Mouse (Mus musculus): ENCODE data around the gene AC153137.1. TPM values are rescaled to one million over a fixed set of nuclear protein-coding genes. Genes with fewer than 3 reads are reported as not detected.

AC153137.1 gene
- total and polyA plus RNA-seq, 3 experiments: not detected

GRCm38 (mm10) chr1:30948950-30949639 is 28.7 kb downstream of the AC153137.1 start:
- peak overlapping the region; percentile 70 for H3K27ac ChIP-seq (ENCODE audit: insufficient read depth, low read depth)
- H3K36me3 ChIP-seq (replicated peaks in 1 of 2; ENCODE audit: control insufficient read depth in 1 of 2, insufficient read depth in 1 of 2, low read length in 1 of 2): peaks cover 12 to 16% of the 10 kb centered on the region in 2 experiments
- H3K4me3 ChIP-seq (replicated peaks in 1 of 3; ENCODE audit: low read depth in 2 of 3, low read length in 2 of 3, poor library complexity in 1 of 3): peak overlapping the region; percentile 78 to 93 (median 80)
- peak overlapping the region; percentile 35; the same call in 1 of the 2 replicates for H3K4me2 ChIP-seq (ENCODE audit: insufficient read depth, low read depth, poor library complexity, severe bottlenecking)
- peak overlapping the region; percentile 84 for H3K9ac ChIP-seq (ENCODE audit: insufficient read depth, low read depth)
- H3K4me1 ChIP-seq (ENCODE audit: control insufficient read depth in 1 of 2, insufficient read depth in 2 of 2): peaks cover 0 to 11% of the 10 kb centered on the region in 2 experiments; a peak in 2 of 4 replicates
- TF ChIP-seq JUND (conservative IDR thresholded peaks at IDR 0.05; ENCODE audit: low read depth, low read length): no peak
- TF ChIP-seq UBTF (IDR thresholded peaks at IDR 0.05; ENCODE audit: low read depth, low read length): peak; percentile 71
- no peak for TF ChIP-seq KAT2A (IDR thresholded peaks at IDR 0.05; ENCODE audit: insufficient replicate concordance, low read length)
- TF ChIP-seq MXI1 (IDR thresholded peaks at IDR 0.05; ENCODE audit: low read depth, low read length): peak; percentile 27; the same call in 1 of the 2 replicates
- TF ChIP-seq ELF1 (IDR thresholded peaks at IDR 0.05; ENCODE audit: low read depth, low read length): no peak
- no peak for TF ChIP-seq ZKSCAN1 (IDR thresholded peaks at IDR 0.05; ENCODE audit: borderline replicate concordance, low read depth, low read length)
- H3K9me3 ChIP-seq (replicated peaks; ENCODE audit: low read length): no peaks in the 10 kb centered on the region
- no peaks in the 10 kb centered on the region for H3K27me3 ChIP-seq (replicated peaks)
- peaks cover 25% of the 10 kb centered on the region for H3K79me2 ChIP-seq (replicated peaks; ENCODE audit: control insufficient read depth, extremely low read depth, insufficient read depth, poor library complexity, severe bottlenecking)
- dilution Hi-C loops (cut with MboI; ENCODE audit: extremely low pct_ligation_motif_present, extremely low pct_unique_long_range_greater_than_20kb, low sequenced_read_pairs): no loop called here
- DNase-seq (ENCODE audit: extremely low read depth): peak; percentile 24
- in situ Hi-C loops (cut with MboI; ENCODE audit: low pct_ligation_motif_present, low pct_unique_long_range_greater_than_20kb, low sequenced_read_pairs): loop anchor here (25.0 kb wide), 1 partner anchor 213 kb away; no protein-coding TSS in a partner anchor

- in situ Hi-C loops (cut with MboI; ENCODE audit: low pct_ligation_motif_present, low pct_unique_long_range_greater_than_20kb, low sequenced_read_pairs) (loop anchor here (25.0 kb wide), 1 partner anchor 214 kb away; no protein-coding TSS in a partner anchor), dilution Hi-C loops (cut with MboI; ENCODE audit: extremely low pct_ligation_motif_present, extremely low pct_unique_long_range_greater_than_20kb, low sequenced_read_pairs) (no loop called here)
- peak overlapping the region; percentile 84 for H3K9ac ChIP-seq (ENCODE audit: insufficient read depth, low read depth)
- no peaks in the 10 kb centered on the region for H3K9me3 ChIP-seq (replicated peaks; ENCODE audit: low read length)
- peaks cover 19 to 23% of the 10 kb centered on the region in 2 experiments for H3K36me3 ChIP-seq (replicated peaks in 1 of 2; ENCODE audit: control insufficient read depth in 1 of 2, insufficient read depth in 1 of 2, low read length in 1 of 2)
- peak overlapping the region; percentile 70 for H3K27ac ChIP-seq (ENCODE audit: insufficient read depth, low read depth)
- peaks cover 0 to 11% of the 10 kb centered on the region in 2 experiments; a peak in 2 of 4 replicates for H3K4me1 ChIP-seq (ENCODE audit: control insufficient read depth in 1 of 2, insufficient read depth in 2 of 2)
- H3K4me2 ChIP-seq (ENCODE audit: insufficient read depth, low read depth, poor library complexity, severe bottlenecking): peak overlapping the region; percentile 35; the same call in 1 of the 2 replicates
- peak overlapping the region; percentile 78 to 93 (median 80) for H3K4me3 ChIP-seq (replicated peaks in 1 of 3; ENCODE audit: low read depth in 2 of 3, low read length in 2 of 3, poor library complexity in 1 of 3)
- H3K79me2 ChIP-seq (replicated peaks; ENCODE audit: control insufficient read depth, extremely low read depth, insufficient read depth, poor library complexity, severe bottlenecking): peaks cover 28% of the 10 kb centered on the region
- no peaks in the 10 kb centered on the region for H3K27me3 ChIP-seq (replicated peaks)
- DNase-seq (ENCODE audit: extremely low read depth): peak; percentile 67
- TF ChIP-seq TCF12 (IDR thresholded peaks at IDR 0.05; ENCODE audit: low read depth, low read length): no peak
- no peak for TF ChIP-seq ZC3H11A (IDR thresholded peaks at IDR 0.05; ENCODE audit: low read depth, low read length)
- TF ChIP-seq RCOR1 (conservative IDR thresholded peaks at IDR 0.05; ENCODE audit: low read depth, low read length): no peak
- no peak for TF ChIP-seq GABPA (IDR thresholded peaks at IDR 0.05; ENCODE audit: insufficient replicate concordance, low read depth, low read length)
- TF ChIP-seq CTCF (conservative IDR thresholded peaks at IDR 0.05 in 1 of 2, IDR thresholded peaks at IDR 0.05 in 1 of 2; ENCODE audit: low read depth in 2 of 2, low read length in 2 of 2): peak; percentile 24 to 70
- peak; percentile 91 for TF ChIP-seq ZNF384 (IDR thresholded peaks at IDR 0.05; ENCODE audit: low read depth, low read length)
- TF ChIP-seq HCFC1 (IDR thresholded peaks at IDR 0.05; ENCODE audit: low read depth, low read length): peak; percentile 59; the same call in 1 of the 2 replicates
- TF ChIP-seq E2F4 (IDR thresholded peaks at IDR 0.05; ENCODE audit: insufficient replicate concordance, low read depth, low read length): no peak
- peak; percentile 22 for TF ChIP-seq SMC3 (IDR thresholded peaks at IDR 0.05; ENCODE audit: low read depth, low read length)
- peak; percentile 63 for TF ChIP-seq SIN3A (IDR thresholded peaks at IDR 0.05; ENCODE audit: low read length)
These were observed 29.3 kb downstream of the AC153137.1 start for GRCm38 (mm10) chr1:30948361-30948949.

Measured in CH12.LX (cell line).